9 mouse cellular contexts compared by ENCODE assay signal in genomic region chr9:64100442-64100841, GRCm38 (mm10). TPM values are rescaled to one million over a fixed set of nuclear protein-coding genes. Genes with fewer than 3 reads are reported as not detected.
DNase-seq lines count a peak whose midpoint lies in the region; ATAC-seq and TF ChIP-seq lines count a peak whose summit lies in the region.
"Had no signal": no experiment of that assay in that cellular context is flagged by ENCODE, and none has a peak within 500 bp of the region (broad histone marks: within the 10 kb centered on the region; RNA-seq: fewer than 3 reads in every experiment).

No protein-coding gene starts in this region.

- H3K4me3 ChIP-seq in embryonic facial prominence, embryonic 10.5 days = no peak overlapping the region
- no peak overlapping the region for H3K4me3 ChIP-seq in hindbrain, postnatal 0 days (ENCODE audit: low read length)
- H3K4me3 ChIP-seq in neural tube, embryonic 11.5 days (ENCODE audit: low read depth, low read length) = no peak overlapping the region
- H3K4me3 ChIP-seq: erythroblast, embryonic 14.5 days had no signal

- under 1% methylated on average over 4 of the region's 4 CpGs for WGBS in embryonic facial prominence, embryonic 10.5 days
- WGBS in hindbrain, postnatal 0 days = 3% methylated on average over 4 of the region's 4 CpGs
- 3% methylated on average over 4 of the region's 4 CpGs for WGBS in neural tube, embryonic 11.5 days

- no peak overlapping the region for H3K9ac ChIP-seq in hindbrain, postnatal 0 days (replicated peaks; ENCODE audit: low read length)
- no peak overlapping the region for H3K9ac ChIP-seq in neural tube, embryonic 11.5 days (ENCODE audit: low read length)

- no peaks in the 10 kb centered on the region for H3K9me3 ChIP-seq in embryonic facial prominence, embryonic 10.5 days
- no peaks in the 10 kb centered on the region for H3K9me3 ChIP-seq in hindbrain, postnatal 0 days (ENCODE audit: low read length)
- H3K9me3 ChIP-seq in neural tube, embryonic 11.5 days (ENCODE audit: control insufficient read depth, low read length) = no peaks in the 10 kb centered on the region

- ATAC-seq in hindbrain, postnatal 0 days = no peak
- ATAC-seq in neural tube, embryonic 11.5 days (ENCODE audit: insufficient read depth, low FRiP score, low TSS enrichment) = no peak

- H3K27ac ChIP-seq in embryonic facial prominence, embryonic 10.5 days (replicated peaks) = no peak overlapping the region
- H3K27ac ChIP-seq in hindbrain, postnatal 0 days = no peak overlapping the region
- H3K27ac ChIP-seq in neural tube, embryonic 11.5 days (ENCODE audit: low read depth, low read length) = no peak overlapping the region

- intact Hi-C loops in left cerebral cortex, postnatal 25 days (cut with DNase I) = no loop called here

- H3K4me2 ChIP-seq in hindbrain, postnatal 0 days (ENCODE audit: low read depth, low read length) = no peak overlapping the region
- H3K4me2 ChIP-seq in neural tube, embryonic 11.5 days (ENCODE audit: low read depth) = no peak overlapping the region

- 0 out of 2 replicates have a peak, but pooled peaks cover 5% of the 10 kb centered on the region for H3K27me3 ChIP-seq in embryonic facial prominence, embryonic 10.5 days (replicated peaks; ENCODE audit: low read depth, poor library complexity, severe bottlenecking)
- no peaks in the 10 kb centered on the region for H3K27me3 ChIP-seq in hindbrain, postnatal 0 days (ENCODE audit: insufficient read depth, low read length)
- no peaks in the 10 kb centered on the region for H3K27me3 ChIP-seq in neural tube, embryonic 11.5 days (ENCODE audit: control insufficient read depth, insufficient read depth, low read length)

- TF ChIP-seq CTCF in hindbrain, postnatal 0 days (IDR thresholded peaks at IDR 0.05; ENCODE audit: low read depth) = peak; percentile 79

- no peaks in the 10 kb centered on the region; the same call in 1 of the 2 replicates for H3K4me1 ChIP-seq in embryonic facial prominence, embryonic 10.5 days
- H3K4me1 ChIP-seq in hindbrain, postnatal 0 days (ENCODE audit: insufficient read depth, low read length) = no peaks in the 10 kb centered on the region
- no peaks in the 10 kb centered on the region for H3K4me1 ChIP-seq in neural tube, embryonic 11.5 days (ENCODE audit: control insufficient read depth, insufficient read depth, low read length)

- peak; percentile 53 to 60 for DNase-seq in left cerebral cortex, adult 18-20 months (ENCODE audit: low spot score in 2 of 2)
- no peak for DNase-seq in left cerebral cortex, adult 11 months (ENCODE audit: low spot score)
- DNase-seq in adrenal gland, adult 2 months = peak; percentile 81
- peak; percentile 82 for DNase-seq in embryonic facial prominence, embryonic 10.5 days (ENCODE audit: low spot score)
- peak; percentile 63 for DNase-seq in hindbrain, postnatal 0 days (ENCODE audit: low spot score)
- DNase-seq in left cerebral cortex, postnatal 25 days (ENCODE audit: low spot score in 2 of 2) = peak; percentile 47 to 56
- peak; percentile 79 for DNase-seq in neural tube, embryonic 11.5 days (ENCODE audit: low spot score)
- peak; percentile 84 for DNase-seq in thymus, postnatal 14 days

- H3K36me3 ChIP-seq in embryonic facial prominence, embryonic 10.5 days (replicated peaks) = no peaks in the 10 kb centered on the region
- H3K36me3 ChIP-seq in hindbrain, postnatal 0 days (ENCODE audit: insufficient read depth, low read length) = no peaks in the 10 kb centered on the region
- no peaks in the 10 kb centered on the region for H3K36me3 ChIP-seq in neural tube, embryonic 11.5 days (ENCODE audit: control insufficient read depth, insufficient read depth, low read length)

RNA-seq across cellular contexts. Expression of gene Lctl, which starts 16.5 kb away (rescaled TPM):
- total RNA-seq in left cerebral cortex, adult 18-20 months (2021) = not detected
- total RNA-seq in adrenal gland, adult 2 months (2021) = under 1 TPM; 0.55 to 0.72 TPM
- 6.9 and 10.6 TPM in 2 replicates for polyA plus RNA-seq in adrenal gland, adult 2 months (2012; rRNA removed)
- polyA plus RNA-seq in embryonic facial prominence, embryonic 10.5 days (2016; fragmentation: Nextera tagmentation; extraction: Ambion mirVana) = 0.11 TPM in 1 of 2 replicates, not detected in the other
- not detected in 2 replicates for total RNA-seq in hindbrain, postnatal 0 days (2014; rRNA removed)
- polyA plus RNA-seq in hindbrain, postnatal 0 days (2015; fragmentation: Nextera tagmentation; extraction: Ambion mirVana) = 0.10 TPM in 1 of 2 replicates, not detected in the other
- total RNA-seq in left cerebral cortex, postnatal 25 days (2021) = not detected
- not detected in 2 replicates for polyA plus RNA-seq in neural tube, embryonic 11.5 days (2014; fragmentation: Nextera tagmentation; extraction: Ambion mirVana)
- polyA plus RNA-seq: erythroblast, embryonic 14.5 days had no signal
